Mouse (Mus musculus) megakaryocyte-erythroid progenitor cell, adult 5 weeks (primary cell): Measurements from ENCODE around the gene Ganab. TPM values are rescaled to one million over a fixed set of nuclear protein-coding genes. Genes with fewer than 3 reads are reported as not detected.

ENCODE experiments used
- polyA plus RNA-seq: library from polyadenylated mRNA; stranded (reverse); fragments of >175 nt; gene quantifications from 2 replicates; pipeline ENCODE4 v1.2.3, GENCODE M21; 2012

Gene Ganab
- polyA plus RNA-seq, result 52.6 and 60.1 TPM in 2 replicates

GRCm38 (mm10) chr19:8897865-8898495 is at the start of gene Ganab:
TSS of gene Ganab (plus strand) at chr19:8898071.

GRCm38 (mm10) chr19:8850402-8850901 is 47.4 kb upstream of the Ganab start, which contains the start of gene Lrrn4cl:
TSS of gene Lrrn4cl (plus strand) at chr19:8850768.

GRCm38 (mm10) chr19:8871267-8872186 is 26.3 kb upstream of the Ganab start, which contains the start of gene Ubxn1:
TSS of gene Ubxn1 (plus strand) at chr19:8871496.

GRCm38 (mm10) chr19:8880311-8881033 is 17.4 kb upstream of the Ganab start, which contains the start of gene Uqcc3:
TSS of gene Uqcc3 (minus strand) at chr19:8880923.

GRCm38 (mm10) chr19:8883616-8884015 is 14.3 kb upstream of the Ganab start, which contains the start of the genes Lbhd1 and Gm49403:
TSS of gene Lbhd1 (plus strand) at chr19:8883732.
TSS of gene Gm49403 (plus strand) at chr19:8883930.

GRCm38 (mm10) chr19:8888511-8889385 is 9.1 kb upstream of the Ganab start, which contains the start of the genes 1810009A15Rik and Gm49416:
TSS of gene 1810009A15Rik (plus strand) at chr19:8888853.
TSS of gene Gm49416 (plus strand) at chr19:8888926.

GRCm38 (mm10) chr19:8892829-8893766 is 4.8 kb upstream of the Ganab start, which contains the start of gene Ints5:
TSS of gene Ints5 (plus strand) at chr19:8893005.

GRCm38 (mm10) chr19:8920073-8920736 is 22.3 kb downstream of the Ganab start, which contains the start of gene B3gat3:
TSS of gene B3gat3 (plus strand) at chr19:8920374.

GRCm38 (mm10) chr19:8929224-8930088 is 31.6 kb downstream of the Ganab start, which contains the start of the genes Rom1 and Eml3:
TSS of gene Rom1 (minus strand) at chr19:8929356.
TSS of gene Eml3 (plus strand) at chr19:8929552.

GRCm38 (mm10) chr19:8941515-8942217 is 43.8 kb downstream of the Ganab start, which contains the start of gene Mta2:
TSS of gene Mta2 (plus strand) at chr19:8941875.

GRCm38 (mm10) chr19:8953135-8954039 is 55.5 kb downstream of the Ganab start, which contains the start of gene Tut1:
TSS of gene Tut1 (plus strand) at chr19:8953847.

Other genes starting within 250 kb of the Ganab start
- 0.06 and 0.22 TPM in 2 replicates for gene Chrm1, start 234.3 kb upstream of the Ganab start, polyA plus RNA-seq
- gene Slc3a2, start 174.7 kb upstream of the Ganab start, polyA plus RNA-seq, result 116 and 163 TPM in 2 replicates
- 37.5 and 45.6 TPM in 2 replicates for gene Wdr74, start 162.2 kb upstream of the Ganab start, polyA plus RNA-seq
- 1.1 and 2.8 TPM in 2 replicates for gene 1700092M07Rik, start 157.4 kb upstream of the Ganab start, polyA plus RNA-seq
- 24.2 and 27.7 TPM in 2 replicates for gene Stx5a, start 156.7 kb upstream of the Ganab start, polyA plus RNA-seq
- 37.5 and 54.2 TPM in 2 replicates for gene Nxf1, start 141.0 kb upstream of the Ganab start, polyA plus RNA-seq
- 51.0 and 63.4 TPM in 2 replicates for gene Tmem223, start 127.1 kb upstream of the Ganab start, polyA plus RNA-seq
- 61.1 and 78.1 TPM in 2 replicates for gene Tmem179b, start 123.6 kb upstream of the Ganab start, polyA plus RNA-seq
- 35.3 and 40.4 TPM in 2 replicates for gene Taf6l, start 111.7 kb upstream of the Ganab start, polyA plus RNA-seq
- 5.0 and 6.5 TPM in 2 replicates for gene Polr2g, start 99.5 kb upstream of the Ganab start, polyA plus RNA-seq
- gene Zbtb3, start 95.5 kb upstream of the Ganab start, polyA plus RNA-seq, result 0.30 and 0.85 TPM in 2 replicates
- gene Ttc9c, start 78.7 kb upstream of the Ganab start, polyA plus RNA-seq, result 2.8 and 3.5 TPM in 2 replicates
- 136 and 204 TPM in 2 replicates for gene Hnrnpul2, start 78.1 kb upstream of the Ganab start, polyA plus RNA-seq
- 141 and 155 TPM in 2 replicates for gene AC129217.1, start 68.3 kb upstream of the Ganab start, polyA plus RNA-seq
- 91.7 and 97.7 TPM in 2 replicates for gene Bscl2, start 60.6 kb upstream of the Ganab start, polyA plus RNA-seq
- not detected in 2 replicates for gene Gng3, start 58.9 kb upstream of the Ganab start, polyA plus RNA-seq
- 0.07 and 0.34 TPM in 2 replicates for gene Lrrn4cl, start 47.3 kb upstream of the Ganab start, polyA plus RNA-seq
- gene Ubxn1, start 26.6 kb upstream of the Ganab start, polyA plus RNA-seq, result 176 and 267 TPM in 2 replicates
- gene Uqcc3, start 17.1 kb upstream of the Ganab start, polyA plus RNA-seq, result 60.4 and 63.7 TPM in 2 replicates
- gene Lbhd1, start 14.3 kb upstream of the Ganab start, polyA plus RNA-seq, result 0.47 and 0.98 TPM in 2 replicates
- not detected in 2 replicates for gene Gm49403, start 14.1 kb upstream of the Ganab start, polyA plus RNA-seq
- 68.5 and 78.3 TPM in 2 replicates for gene 1810009A15Rik, start 9.2 kb upstream of the Ganab start, polyA plus RNA-seq
- gene Gm49416, start 9.1 kb upstream of the Ganab start, polyA plus RNA-seq, result 10.1 and 13.2 TPM in 2 replicates
- 32.4 and 39.0 TPM in 2 replicates for gene Ints5, start 5.1 kb upstream of the Ganab start, polyA plus RNA-seq
- 129 and 153 TPM in 2 replicates for gene B3gat3, start 22.3 kb downstream of the Ganab start, polyA plus RNA-seq
- 8.8 and 9.0 TPM in 2 replicates for gene Rom1, start 31.3 kb downstream of the Ganab start, polyA plus RNA-seq
- gene Eml3, start 31.5 kb downstream of the Ganab start, polyA plus RNA-seq, result 76.3 and 82.6 TPM in 2 replicates
- 58.4 and 74.1 TPM in 2 replicates for gene Mta2, start 43.8 kb downstream of the Ganab start, polyA plus RNA-seq
- 28.2 and 29.0 TPM in 2 replicates for gene Tut1, start 55.8 kb downstream of the Ganab start, polyA plus RNA-seq
- gene Eef1g, start 69.0 kb downstream of the Ganab start, polyA plus RNA-seq, result 124 and 163 TPM in 2 replicates
- gene Ahnak, start 91.2 kb downstream of the Ganab start, polyA plus RNA-seq, result 19.1 and 29.1 TPM in 2 replicates
- not detected in 2 replicates for gene Scgb1a1, start 189.9 kb downstream of the Ganab start, polyA plus RNA-seq
- 84.3 and 107 TPM in 2 replicates for gene Asrgl1, start 237.6 kb downstream of the Ganab start, polyA plus RNA-seq